Mouse (Mus musculus) liver, embryonic 13.5 days (tissue): ENCODE data around the gene Sbf2. TPM values are rescaled to one million over a fixed set of nuclear protein-coding genes. Genes with fewer than 3 reads are reported as not detected.

ENCODE experiments used
- ATAC-seq: fragments of 200-750 bp; cut with Nextera tagmentation; 2 replicates; pipeline ENCODE4 v1.8.0; 2017; ENCODE audit warnings: low read depth, mild to moderate bottlenecking, moderate number of reproducible peaks, moderate library complexity
- DNase-seq: peaks from one replicate; pipeline ENCODE4 v3.0.0; 2022
- H3K27ac ChIP-seq: fragments of 300-500 bp; sonication (generic); 2 replicates; pipeline ENCODE4 v1.5.1; 2015; ENCODE audit warnings: moderate library complexity, mild to moderate bottlenecking, inconsistent platforms
- H3K27me3 ChIP-seq: fragments of 300-500 bp; sonication (generic); 2 replicates; pipeline ENCODE4 v1.6.1; 2015; ENCODE audit warnings: mild to moderate bottlenecking, inconsistent platforms
- H3K36me3 ChIP-seq: fragments of 300-500 bp; sonication (generic); 2 replicates; pipeline ENCODE4 v1.6.1; 2015; ENCODE audit warnings: mild to moderate bottlenecking, inconsistent platforms
- H3K4me1 ChIP-seq: fragments of 300-500 bp; sonication (generic); replicated peaks from 2 replicates; pipeline ENCODE4 v1.6.1; 2015; ENCODE audit warnings: inconsistent platforms
- H3K4me2 ChIP-seq: fragments of 300-500 bp; sonication (generic); 2 replicates; pipeline ENCODE4 v1.6.1; 2015; ENCODE audit warnings: inconsistent platforms, mild to moderate bottlenecking, moderate library complexity
- H3K4me3 ChIP-seq: fragments of 300-500 bp; sonication (generic); replicated peaks from 2 replicates; pipeline ENCODE4 v1.5.1; 2015; ENCODE audit warnings: mild to moderate bottlenecking, inconsistent platforms
- H3K9ac ChIP-seq: fragments of 300-500 bp; sonication (generic); 2 replicates; pipeline ENCODE4 v1.6.1; 2015; ENCODE audit warnings: mild to moderate bottlenecking, inconsistent platforms
- H3K9me3 ChIP-seq: fragments of 300-500 bp; sonication (generic); replicated peaks from 2 replicates; pipeline ENCODE4 v1.6.1; 2016; ENCODE audit warnings: inconsistent platforms
- WGBS: fragments of 180-500 bp; shearing (Covaris S2); methylation state at CpG from one replicate; pipeline ENCODE4 v1.1.7; 2015; ENCODE audit not compliant: insufficient replicate concordance; 5-methylcytosine and 5-hydroxymethylcytosine counted together
- polyA plus RNA-seq: library from polyadenylated mRNA; unstranded; fragments of >200 nt; fragmentation: Nextera tagmentation; extraction: Ambion mirVana; gene quantifications from 2 replicates; pipeline ENCODE4 v1.2.1, GENCODE M21; 2015

Gene Sbf2
- polyA plus RNA-seq, 1 experiment from 2014 or later = 5.3 TPM

- DNase-seq (no peak), ATAC-seq (no peak)
- H3K27ac ChIP-seq = no peak overlapping the region
- 80% methylated on average over 12 of the region's 12 CpGs for whole genome bisulfite sequencing
- no peaks in the 10 kb centered on the region for H3K27me3 ChIP-seq
- H3K4me2 ChIP-seq = no peak overlapping the region
- H3K36me3 ChIP-seq = peaks cover 18% of the 10 kb centered on the region
- no peaks in the 10 kb centered on the region for H3K9me3 ChIP-seq
- no peak overlapping the region for H3K9ac ChIP-seq
- peaks cover 7% of the 10 kb centered on the region for H3K4me1 ChIP-seq
- H3K4me3 ChIP-seq = no peak overlapping the region
Measured at GRCm38 (mm10) chr7:110285076-110285848, 329.5 kb downstream of the Sbf2 start.

- Histone ChIP-seq H3K9me3 (no peaks in the 10 kb centered on the region), H3K4me1 (peaks cover 7% of the 10 kb centered on the region), H3K27me3 (no peaks in the 10 kb centered on the region), H3K9ac (no peak overlapping the region), H3K4me2 (no peak overlapping the region), H3K27ac (no peak overlapping the region), H3K36me3 (peaks cover 32% of the 10 kb centered on the region), H3K4me3 (no peak overlapping the region)
- ATAC-seq (no peak), DNase-seq (no peak)
- 66% methylated on average over 6 of the region's 6 CpGs for WGBS
Measured at GRCm38 (mm10) chr7:110283484-110284275, 331.0 kb downstream of the Sbf2 start.

- WGBS = 75% methylated on average over 11 of the region's 11 CpGs
- H3K4me2 ChIP-seq = no peak overlapping the region
Measured at GRCm38 (mm10) chr7:110282797-110283196, 331.9 kb downstream of the Sbf2 start.

GRCm38 (mm10) chr7:110281435-110282256 is 333.1 kb downstream of the Sbf2 start:
- peaks cover 49% of the 10 kb centered on the region for H3K36me3 ChIP-seq
- no peaks in the 10 kb centered on the region for H3K27me3 ChIP-seq
- 79% methylated on average over 11 of the region's 11 CpGs for WGBS
- H3K4me2 ChIP-seq = no peak overlapping the region
- no peak overlapping the region for H3K4me3 ChIP-seq
- no peaks in the 10 kb centered on the region for H3K4me1 ChIP-seq
- H3K27ac ChIP-seq = no peak overlapping the region
- DNase-seq (no peak), ATAC-seq (no peak)
- H3K9me3 ChIP-seq = no peaks in the 10 kb centered on the region
- no peak overlapping the region for H3K9ac ChIP-seq

More at GRCm38 (mm10) chr7:110282797-110283196, 331.9 kb downstream of the Sbf2 start:
- no peak overlapping the region for H3K9ac ChIP-seq
- peaks cover 41% of the 10 kb centered on the region for H3K36me3 ChIP-seq
- no peak for DNase-seq
- H3K4me3 ChIP-seq = no peak overlapping the region
- no peaks in the 10 kb centered on the region for H3K27me3 ChIP-seq
- H3K27ac ChIP-seq = no peak overlapping the region
- no peak for ATAC-seq
- peaks cover 7% of the 10 kb centered on the region for H3K4me1 ChIP-seq
- H3K9me3 ChIP-seq = no peaks in the 10 kb centered on the region

GRCm38 (mm10) chr7:110279183-110279582 is 335.5 kb downstream of the Sbf2 start:
- ATAC-seq = no peak

GRCm38 (mm10) chr7:110277734-110278245 is 336.9 kb downstream of the Sbf2 start:
- H3K27me3 ChIP-seq = no peaks in the 10 kb centered on the region
- no peaks in the 10 kb centered on the region for H3K9me3 ChIP-seq
- H3K9ac ChIP-seq = no peak overlapping the region
- DNase-seq = no peak
- no peak overlapping the region for H3K4me2 ChIP-seq
- no peak overlapping the region for H3K27ac ChIP-seq
- WGBS = 76% methylated on average over 5 of the region's 5 CpGs
- no peak for ATAC-seq
- H3K36me3 ChIP-seq = peaks cover 83% of the 10 kb centered on the region
- H3K4me3 ChIP-seq = no peak overlapping the region
- H3K4me1 ChIP-seq = no peaks in the 10 kb centered on the region

More at GRCm38 (mm10) chr7:110279183-110279582, 335.5 kb downstream of the Sbf2 start:
- no peaks in the 10 kb centered on the region for H3K27me3 ChIP-seq
- no peak overlapping the region for H3K4me2 ChIP-seq
- no peak overlapping the region for H3K4me3 ChIP-seq
- H3K9ac ChIP-seq = no peak overlapping the region
- no peak for DNase-seq
- no peaks in the 10 kb centered on the region for H3K4me1 ChIP-seq
- H3K36me3 ChIP-seq = peaks cover 70% of the 10 kb centered on the region
- no peaks in the 10 kb centered on the region for H3K9me3 ChIP-seq
- WGBS = 83% methylated on average over 4 of the region's 4 CpGs
- no peak overlapping the region for H3K27ac ChIP-seq

- DNase-seq = no peak
- no peaks in the 10 kb centered on the region for H3K9me3 ChIP-seq
- H3K4me2 ChIP-seq = no peak overlapping the region
- H3K4me3 ChIP-seq = no peak overlapping the region
- peaks cover 57% of the 10 kb centered on the region for H3K36me3 ChIP-seq
- WGBS = 79% methylated on average over 4 of the region's 4 CpGs
- H3K27me3 ChIP-seq = no peaks in the 10 kb centered on the region
- H3K4me1 ChIP-seq = peaks cover 13% of the 10 kb centered on the region
- H3K9ac ChIP-seq = no peak overlapping the region
- no peak for ATAC-seq
- H3K27ac ChIP-seq = no peak overlapping the region
Measured at GRCm38 (mm10) chr7:110272434-110272833, 342.3 kb downstream of the Sbf2 start.

- H3K9ac ChIP-seq = no peak overlapping the region
- no peaks in the 10 kb centered on the region for H3K9me3 ChIP-seq
- peaks cover 54% of the 10 kb centered on the region for H3K36me3 ChIP-seq
- H3K4me3 ChIP-seq = no peak overlapping the region
- no peak for DNase-seq
- WGBS = 52% methylated on average over 9 of the region's 9 CpGs
- no peak overlapping the region for H3K27ac ChIP-seq
- no peak for ATAC-seq
- peaks cover 13% of the 10 kb centered on the region for H3K4me1 ChIP-seq
- H3K27me3 ChIP-seq = no peaks in the 10 kb centered on the region
- no peak overlapping the region for H3K4me2 ChIP-seq
Measured at GRCm38 (mm10) chr7:110271814-110272213, 342.9 kb downstream of the Sbf2 start.

- DNase-seq = no peak
- no peak overlapping the region for H3K4me3 ChIP-seq
- H3K4me2 ChIP-seq = no peak overlapping the region
- 44% methylated on average over 7 of the region's 7 CpGs for WGBS
- no peak; the same call in 1 of the 2 replicates for ATAC-seq
- H3K36me3 ChIP-seq = peaks cover 42% of the 10 kb centered on the region
- no peak overlapping the region for H3K9ac ChIP-seq
- H3K27ac ChIP-seq = no peak overlapping the region
- H3K4me1 ChIP-seq = peaks cover 16% of the 10 kb centered on the region
- no peaks in the 10 kb centered on the region for H3K27me3 ChIP-seq
- H3K9me3 ChIP-seq = no peaks in the 10 kb centered on the region
Measured at GRCm38 (mm10) chr7:110270455-110270854, 344.3 kb downstream of the Sbf2 start.

- H3K27me3 ChIP-seq = no peaks in the 10 kb centered on the region
- H3K4me3 ChIP-seq = no peak overlapping the region
- peaks cover 17% of the 10 kb centered on the region for H3K4me1 ChIP-seq
- no peak overlapping the region for H3K4me2 ChIP-seq
- 82% methylated on average over 14 of the region's 14 CpGs for WGBS
- DNase-seq (no peak), ATAC-seq (no peak)
- no peaks in the 10 kb centered on the region for H3K9me3 ChIP-seq
- no peak overlapping the region for H3K9ac ChIP-seq
- H3K27ac ChIP-seq = no peak overlapping the region
- H3K36me3 ChIP-seq = peaks cover 37% of the 10 kb centered on the region
Measured at GRCm38 (mm10) chr7:110269777-110270176, 344.9 kb downstream of the Sbf2 start.

GRCm38 (mm10) chr7:110268511-110268910 is 346.2 kb downstream of the Sbf2 start:
- 68% methylated on average over 4 of the region's 4 CpGs for WGBS
- peaks cover 17% of the 10 kb centered on the region for H3K4me1 ChIP-seq

More at GRCm38 (mm10) chr7:110268511-110268910, 346.2 kb downstream of the Sbf2 start:
- H3K4me2 ChIP-seq = no peak overlapping the region
- H3K27me3 ChIP-seq = no peaks in the 10 kb centered on the region
- H3K36me3 ChIP-seq = peaks cover 25% of the 10 kb centered on the region
- H3K9me3 ChIP-seq = no peaks in the 10 kb centered on the region
- no peak overlapping the region for H3K27ac ChIP-seq
- no peak for ATAC-seq
- no peak overlapping the region for H3K4me3 ChIP-seq
- no peak for DNase-seq
- H3K9ac ChIP-seq = no peak overlapping the region
